Comparison of ENCODE assay signal across 8 mouse cellular contexts in the genomic region with DNA sequence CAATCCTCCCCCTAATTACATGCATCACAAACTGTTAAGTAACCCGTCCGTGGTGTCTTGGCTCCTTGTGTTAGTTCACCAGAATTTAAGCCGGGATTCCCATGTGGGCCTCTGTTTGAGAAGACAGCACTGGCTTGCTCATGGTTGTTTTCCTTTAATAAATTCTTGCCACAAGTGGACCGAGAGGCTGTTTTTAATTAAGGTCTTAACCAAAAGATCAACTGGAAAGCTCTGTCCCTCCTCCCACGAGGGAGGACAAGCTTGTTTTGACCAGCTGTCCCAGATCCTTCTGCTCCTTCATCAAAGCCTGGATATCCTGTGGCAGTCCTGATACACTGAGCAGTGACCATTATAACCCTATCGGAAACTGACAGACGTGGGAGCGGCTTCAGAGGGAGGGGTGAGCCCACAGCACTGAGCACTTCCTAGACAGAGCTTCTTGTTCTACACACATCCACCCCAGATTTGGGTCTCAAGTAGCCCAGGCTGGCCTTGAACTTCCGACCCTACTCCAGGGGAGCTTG. TPM values are rescaled to one million over a fixed set of nuclear protein-coding genes. Genes with fewer than 3 reads are reported as not detected.
DNase-seq lines count a peak whose midpoint lies in the region; ATAC-seq and TF ChIP-seq lines count a peak whose summit lies in the region.

No protein-coding gene starts in this region.

- H3K27ac ChIP-seq in gastrocnemius, adult 2 months = peak overlapping the region; percentile 66
- H3K27ac ChIP-seq in liver, embryonic 14.5 days = no peak overlapping the region
- no peak overlapping the region for H3K27ac ChIP-seq in forebrain, embryonic 14.5 days (ENCODE audit: low read depth, low read length)

- peaks cover 2 to 6% of the 10 kb centered on the region in 2 experiments; a peak in 3 of 4 replicates for H3K4me1 ChIP-seq in liver, embryonic 14.5 days (replicated peaks; ENCODE audit: control insufficient read depth in 2 of 2, insufficient read depth in 2 of 2, low read length in 1 of 2)
- H3K4me1 ChIP-seq in forebrain, embryonic 14.5 days (ENCODE audit: control insufficient read depth, insufficient read depth, low read length) = no peaks in the 10 kb centered on the region

- H3K27me3 ChIP-seq in liver, embryonic 14.5 days (ENCODE audit: control insufficient read depth, insufficient read depth, low read length) = no peaks in the 10 kb centered on the region
- no peaks in the 10 kb centered on the region for H3K27me3 ChIP-seq in forebrain, embryonic 14.5 days (replicated peaks; ENCODE audit: control insufficient read depth, insufficient read depth, low read length)

- ATAC-seq in liver, embryonic 14.5 days (ENCODE audit: insufficient read depth) = peak; percentile 68
- no peak for ATAC-seq in megakaryocyte progenitor cell, adult 5-6 weeks (replicated peaks; ENCODE audit: poor library complexity)
- no peak for ATAC-seq in cerebellum, adult (ENCODE audit: insufficient number of reproducible peaks, low FRiP score, low TSS enrichment)
- ATAC-seq in forebrain, embryonic 14.5 days = no peak

- WGBS in liver, embryonic 14.5 days (ENCODE audit: insufficient replicate concordance) = 69% methylated on average over 9 of the region's 9 CpGs
- WGBS in forebrain, embryonic 14.5 days = 83% methylated on average over 9 of the region's 9 CpGs

- no peak overlapping the region for H3K4me2 ChIP-seq in liver, embryonic 14.5 days (ENCODE audit: low read depth)
- no peak overlapping the region for H3K4me2 ChIP-seq in forebrain, embryonic 14.5 days (ENCODE audit: low read length)

- no peak overlapping the region for H3K4me3 ChIP-seq in gastrocnemius, adult 2 months
- H3K4me3 ChIP-seq in liver, embryonic 14.5 days (ENCODE audit: insufficient read depth in 1 of 2, low read depth in 2 of 2, low read length in 2 of 2) = no peak overlapping the region
- H3K4me3 ChIP-seq in forebrain, embryonic 14.5 days (ENCODE audit: low read depth, low read length) = no peak overlapping the region

- intact Hi-C loops in gastrocnemius, adult 2 months (cut with DNase I) = no loop called here
- intact Hi-C loops in heart, postnatal 14 days (cut with DNase I) = no loop called here

- H3K9ac ChIP-seq in liver, embryonic 14.5 days (replicated peaks) = no peak overlapping the region
- no peak overlapping the region for H3K9ac ChIP-seq in forebrain, embryonic 14.5 days (ENCODE audit: low read length)

- H3K9me3 ChIP-seq in liver, embryonic 14.5 days (ENCODE audit: control insufficient read depth, low read length) = no peaks in the 10 kb centered on the region
- no peaks in the 10 kb centered on the region for H3K9me3 ChIP-seq in forebrain, embryonic 14.5 days (replicated peaks; ENCODE audit: control insufficient read depth, low read length)

- TF ChIP-seq CTCF in gastrocnemius, adult 2 months (IDR thresholded peaks at IDR 0.05) = no peak
- TF ChIP-seq CTCF in liver, embryonic 14.5 days (IDR thresholded peaks at IDR 0.05; ENCODE audit: low read depth) = no peak

- TF ChIP-seq EP300 in liver, embryonic 14.5 days (IDR thresholded peaks at IDR 0.05; ENCODE audit: low read depth) = no peak

- no peaks in the 10 kb centered on the region for H3K36me3 ChIP-seq in liver, embryonic 14.5 days (replicated peaks; ENCODE audit: control insufficient read depth, insufficient read depth, low read depth)
- no peaks in the 10 kb centered on the region for H3K36me3 ChIP-seq in forebrain, embryonic 14.5 days (ENCODE audit: control insufficient read depth, insufficient read depth, low read length)

- peak; percentile 36 for DNase-seq in gastrocnemius, adult 2 months
- no peak for DNase-seq in gastrocnemius, postnatal 10 days
- peak; percentile 52 for DNase-seq in embryo, embryonic 11 days
- peak; percentile 40 to 44 for DNase-seq in heart, postnatal 14 days
- DNase-seq in liver, embryonic 14.5 days (ENCODE audit: low read depth in 3 of 3, low spot score in 3 of 3) = no peak
- no peak for DNase-seq in forebrain, embryonic 14.5 days (ENCODE audit: low spot score)

RNA-seq across cellular contexts. Expression of gene E2f3, which starts 28.1 kb away (rescaled TPM):
- total RNA-seq in gastrocnemius, adult 2 months (2021) = 10 to 100 TPM in 1 of 2 experiments, 1 to 10 TPM in 1; 9.6 to 10.8 TPM
- total RNA-seq in gastrocnemius, postnatal 10 days (2021) = 10 to 100 TPM; 11.0 to 14.2 TPM
- total RNA-seq in heart, postnatal 14 days (2021) = 1 to 10 TPM; 8.8 to 9.0 TPM
- polyA plus RNA-seq in liver, embryonic 14.5 days (2012; rRNA removed) = 4.6 and 5.5 TPM in 2 replicates
- 3.4 and 3.7 TPM in 2 replicates for polyA plus RNA-seq in liver, embryonic 14.5 days (2014; fragmentation: Nextera tagmentation; extraction: Ambion mirVana)
- 16.9 and 17.8 TPM in 2 replicates for total RNA-seq in megakaryocyte progenitor cell, adult 5-6 weeks (2015)
- total RNA-seq in megakaryocyte progenitor cell, adult 5-6 weeks (2017) = 11.8 and 12.4 TPM in 2 replicates
- 6.3 and 6.5 TPM in 2 replicates for polyA plus RNA-seq in forebrain, embryonic 14.5 days (2014; fragmentation: Nextera tagmentation; extraction: Ambion mirVana)

Comparison
In these comparisons a context has a peak if more than half of its experiments do, and no peak if none do; other contexts are left out.
1. DNase-seq: peak in gastrocnemius, adult 2 months (single experiment), embryo, embryonic 11 days (single experiment) and heart, postnatal 14 days (2 of 2); none in gastrocnemius, postnatal 10 days (single experiment), liver, embryonic 14.5 days (0 of 3) and forebrain, embryonic 14.5 days (single experiment).